ENCODE assay signal across 30 mouse cellular contexts in genomic region chr6:118051474-118051873, GRCm38 (mm10). TPM values are rescaled to one million over a fixed set of nuclear protein-coding genes. Genes with fewer than 3 reads are reported as not detected.
DNase-seq lines count a peak whose midpoint lies in the region; ATAC-seq and TF ChIP-seq lines count a peak whose summit lies in the region.
"Had no signal": no experiment of that assay in that cellular context is flagged by ENCODE, and none has a peak within 500 bp of the region (broad histone marks: within the 10 kb centered on the region; RNA-seq: fewer than 3 reads in every experiment).

No protein-coding gene starts in this region.

- no peaks in the 10 kb centered on the region for H3K9me3 ChIP-seq in heart, embryonic 12.5 days (replicated peaks)
- no peaks in the 10 kb centered on the region for H3K9me3 ChIP-seq in heart, postnatal 0 days (replicated peaks; ENCODE audit: control insufficient read depth, low read length)
- H3K9me3 ChIP-seq in lung, embryonic 14.5 days (ENCODE audit: low read depth, low read length): no peaks in the 10 kb centered on the region
- H3K9me3 ChIP-seq: forebrain, embryonic 13.5 days; G1E; hindbrain, embryonic 10.5 days; hindbrain, embryonic 15.5 days; limb, embryonic 13.5 days; midbrain, embryonic 10.5 days; midbrain, embryonic 15.5 days; neural tube, embryonic 12.5 days had no signal

- peak; percentile 63 for ATAC-seq in heart, embryonic 12.5 days (ENCODE audit: insufficient number of reproducible peaks, low FRiP score)
- peak; percentile 39; the same call in 1 of the 2 replicates for ATAC-seq in heart, postnatal 0 days (ENCODE audit: insufficient read depth, low read depth)
- no peak; the same call in 1 of the 2 replicates for ATAC-seq in lung, embryonic 14.5 days (ENCODE audit: insufficient read depth)
- ATAC-seq: forebrain, embryonic 13.5 days; inflammation-experienced regulatory T-cells, adult 6 months; midbrain, embryonic 15.5 days had no signal

- H3K4me2 ChIP-seq in heart, embryonic 12.5 days: peak overlapping the region; percentile 29
- H3K4me2 ChIP-seq in heart, postnatal 0 days (ENCODE audit: low read depth, low read length): peak overlapping the region; percentile 23; the same call in 1 of the 2 replicates
- H3K4me2 ChIP-seq in lung, embryonic 14.5 days: no peak overlapping the region
- H3K4me2 ChIP-seq: forebrain, embryonic 13.5 days; hindbrain, embryonic 15.5 days; limb, embryonic 13.5 days; liver, embryonic 11.5 days; midbrain, embryonic 15.5 days; neural tube, embryonic 12.5 days had no signal

- intact Hi-C loops in heart, postnatal 25 days (cut with DNase I): no loop called here

- no peaks in the 10 kb centered on the region for H3K36me3 ChIP-seq in heart, embryonic 12.5 days
- no peaks in the 10 kb centered on the region for H3K36me3 ChIP-seq in heart, postnatal 0 days (replicated peaks; ENCODE audit: control insufficient read depth, insufficient read depth, low read length)
- H3K36me3 ChIP-seq in lung, embryonic 14.5 days (ENCODE audit: insufficient read depth): no peaks in the 10 kb centered on the region
- H3K36me3 ChIP-seq: G1E; hindbrain, embryonic 10.5 days; hindbrain, embryonic 15.5 days; limb, embryonic 13.5 days; midbrain, embryonic 10.5 days; midbrain, embryonic 15.5 days; neural tube, embryonic 12.5 days had no signal

- no peak overlapping the region for H3K27ac ChIP-seq in heart, embryonic 12.5 days (ENCODE audit: poor library complexity, severe bottlenecking)
- H3K27ac ChIP-seq in heart, postnatal 0 days (ENCODE audit: low read depth): no peak overlapping the region
- H3K27ac ChIP-seq in lung, embryonic 14.5 days (ENCODE audit: low read depth): no peak overlapping the region
- H3K27ac ChIP-seq: forebrain, embryonic 13.5 days; hindbrain, embryonic 10.5 days; hindbrain, embryonic 15.5 days; left cerebral cortex, adult 2 months; limb, embryonic 13.5 days; midbrain, embryonic 10.5 days; midbrain, embryonic 15.5 days; neural tube, embryonic 12.5 days; stomach, postnatal 0 days had no signal

- H3K27me3 ChIP-seq in heart, embryonic 12.5 days (replicated peaks): peaks cover 10% of the 10 kb centered on the region
- no peaks in the 10 kb centered on the region for H3K27me3 ChIP-seq in heart, postnatal 0 days (ENCODE audit: control insufficient read depth, insufficient read depth, low read length)
- no peaks in the 10 kb centered on the region for H3K27me3 ChIP-seq in lung, embryonic 14.5 days (ENCODE audit: insufficient read depth, low read length)
- H3K27me3 ChIP-seq: forebrain, embryonic 13.5 days; hindbrain, embryonic 15.5 days; limb, embryonic 13.5 days; midbrain, embryonic 15.5 days; neural tube, embryonic 12.5 days had no signal

- WGBS in heart, embryonic 12.5 days: 34% methylated on average over 4 of the region's 4 CpGs
- whole genome bisulfite sequencing in heart, postnatal 0 days: 22% methylated on average over 4 of the region's 4 CpGs
- WGBS in lung, embryonic 14.5 days: 54% methylated on average over 4 of the region's 4 CpGs

- no peak overlapping the region for H3K9ac ChIP-seq in heart, embryonic 12.5 days
- H3K9ac ChIP-seq in heart, postnatal 0 days (replicated peaks; ENCODE audit: low read depth, low read length): no peak overlapping the region
- no peak overlapping the region for H3K9ac ChIP-seq in lung, embryonic 14.5 days
- H3K9ac ChIP-seq: forebrain, embryonic 13.5 days; hindbrain, embryonic 15.5 days; limb, embryonic 13.5 days; midbrain, embryonic 15.5 days; neural tube, embryonic 12.5 days had no signal

- no peak for TF ChIP-seq EP300 in heart, postnatal 0 days (IDR thresholded peaks at IDR 0.05; ENCODE audit: low read depth)

- no peak overlapping the region for H3K4me3 ChIP-seq in heart, embryonic 12.5 days
- no peak overlapping the region for H3K4me3 ChIP-seq in heart, postnatal 0 days (ENCODE audit: low read depth, low read length)
- no peak overlapping the region for H3K4me3 ChIP-seq in lung, embryonic 14.5 days (ENCODE audit: low read depth, low read length)
- H3K4me3 ChIP-seq: forebrain, embryonic 13.5 days; hindbrain, embryonic 10.5 days; hindbrain, embryonic 15.5 days; left cerebral cortex, adult 2 months; limb, embryonic 13.5 days; midbrain, embryonic 10.5 days; midbrain, embryonic 15.5 days; myocyte; neural tube, embryonic 12.5 days had no signal

- no peak for TF ChIP-seq CTCF in heart, postnatal 0 days (IDR thresholded peaks at IDR 0.05; ENCODE audit: low read depth)
- no peak for TF ChIP-seq CTCF in lung, embryonic 14.5 days (IDR thresholded peaks at IDR 0.05; ENCODE audit: low read depth)

- DNase-seq in heart, postnatal 25 days (ENCODE audit: low spot score): no peak
- peak; percentile 28 for DNase-seq in heart, postnatal 0 days (ENCODE audit: low spot score)
- DNase-seq in heart, adult 9 months (ENCODE audit: low spot score in 2 of 2): no peak
- DNase-seq in lung, embryonic 14.5 days: peak; percentile 34
- peak; percentile 57 for DNase-seq in lung, postnatal 25 days (ENCODE audit: low spot score)
- no peak for DNase-seq in gastrocnemius, adult 8-10 months (ENCODE audit: low spot score in 2 of 2)
- DNase-seq: adrenal gland, adult 8-10 months; cerebellum, adult 8-10 months; cerebellum, postnatal 25 days; gastrocnemius, postnatal 25 days; kidney, adult 11 months; kidney, postnatal 14 days; right cerebral cortex, adult 18-20 months; right cerebral cortex, postnatal 4 days; thymus, adult 18-20 months; thymus, postnatal 25 days had no signal

- H3K4me1 ChIP-seq in heart, embryonic 12.5 days (replicated peaks): peaks cover 19% of the 10 kb centered on the region
- peaks cover 12% of the 10 kb centered on the region for H3K4me1 ChIP-seq in heart, postnatal 0 days (ENCODE audit: control insufficient read depth, insufficient read depth)
- H3K4me1 ChIP-seq in lung, embryonic 14.5 days (ENCODE audit: insufficient read depth): no peaks in the 10 kb centered on the region
- H3K4me1 ChIP-seq: forebrain, embryonic 13.5 days; limb, embryonic 13.5 days; neural tube, embryonic 12.5 days had no signal

RNA-seq across cellular contexts. Expression of gene Rasgef1a, which starts 40.2 kb away (rescaled TPM):
- polyA plus RNA-seq in heart, embryonic 12.5 days (2016; fragmentation: Nextera tagmentation; extraction: Ambion mirVana): 0.51 and 1.1 TPM in 2 replicates
- under 1 TPM; 0.14 to 0.16 TPM for total RNA-seq in heart, postnatal 25 days (2021)
- 1.8 and 2.1 TPM in 2 replicates for total RNA-seq in heart, postnatal 0 days (2014; rRNA removed; ENCODE audit: low replicate concordance)
- polyA plus RNA-seq in heart, postnatal 0 days (2015; fragmentation: Nextera tagmentation; extraction: Ambion mirVana): 0.16 and 0.18 TPM in 2 replicates
- polyA plus RNA-seq in lung, embryonic 14.5 days (2014; fragmentation: Nextera tagmentation; extraction: Ambion mirVana): 1.0 and 1.1 TPM in 2 replicates
- under 1 TPM; 0.11 to 0.38 (median 0.17) TPM for total RNA-seq in gastrocnemius, adult 8-10 months (2022)
- polyA plus RNA-seq: G1E; hindbrain, embryonic 10.5 days had no signal

Comparison
In these comparisons a context has a peak if more than half of its experiments do, and no peak if none do; other contexts are left out.
1. DNase-seq: peak in heart, postnatal 0 days (single experiment), lung, embryonic 14.5 days (single experiment) and lung, postnatal 25 days (single experiment); none in heart, postnatal 25 days (single experiment), heart, adult 9 months (0 of 2) and gastrocnemius, adult 8-10 months (0 of 2).